Mouse (Mus musculus) midbrain, postnatal 0 days (tissue): ENCODE measurements around the gene Gnpat. TPM values are rescaled to one million over a fixed set of nuclear protein-coding genes. Genes with fewer than 3 reads are reported as not detected.
"Not testable (repeated sequence)": the region's sequence is repeated elsewhere in the genome, so short reads cannot be mapped to it uniquely, and the experiment has no call there.

ENCODE experiments used
- ATAC-seq: fragments of 200-750 bp; cut with Nextera tagmentation; 2 replicates; pipeline ENCODE4 v1.8.0; 2017; ENCODE audit warnings: moderate number of reproducible peaks, mild to moderate bottlenecking, moderate TSS enrichment, moderate library complexity; ENCODE audit not compliant: low FRiP score
- DNase-seq: peaks from one replicate; pipeline ENCODE4 v3.0.0-alpha.2; 2015; ENCODE audit warnings: low spot score
- H3K27ac ChIP-seq: fragments of 300-500 bp; sonication (generic); 2 replicates; pipeline ENCODE4 v1.5.1; 2014; ENCODE audit warnings: low read depth, mild to moderate bottlenecking, low read length, mixed read lengths
- H3K27me3 ChIP-seq: fragments of 300-500 bp; sonication (generic); 2 replicates; pipeline ENCODE4 v1.6.1; 2014; ENCODE audit warnings: low read length, control low read depth, mixed read lengths; ENCODE audit not compliant: insufficient read depth
- H3K36me3 ChIP-seq: fragments of 300-500 bp; sonication (generic); 2 replicates; pipeline ENCODE4 v1.6.1; 2014; ENCODE audit warnings: low read length, control low read depth, mixed read lengths; ENCODE audit not compliant: insufficient read depth
- H3K4me1 ChIP-seq: fragments of 300-500 bp; sonication (generic); 2 replicates; pipeline ENCODE4 v1.6.1; 2014; ENCODE audit warnings: mild to moderate bottlenecking, control low read depth, antibody characterized with exemption, low read length, mixed read lengths; ENCODE audit not compliant: insufficient read depth
- H3K4me2 ChIP-seq: fragments of 300-500 bp; sonication (generic); 2 replicates; pipeline ENCODE4 v1.6.1; 2014; ENCODE audit warnings: low read depth, mild to moderate bottlenecking, low read length, mixed read lengths; ENCODE audit not compliant: poor library complexity, severe bottlenecking
- H3K4me3 ChIP-seq: fragments of 300-500 bp; sonication (generic); 2 replicates; pipeline ENCODE4 v1.5.1; 2014; ENCODE audit warnings: low read depth, mild to moderate bottlenecking, low read length, moderate library complexity
- H3K9ac ChIP-seq: fragments of 300-500 bp; sonication (generic); replicated peaks from 2 replicates; pipeline ENCODE4 v1.6.1; 2014; ENCODE audit warnings: mild to moderate bottlenecking, low read length, moderate library complexity, mixed read lengths; ENCODE audit not compliant: poor library complexity, severe bottlenecking
- H3K9me3 ChIP-seq: fragments of 300-500 bp; sonication (generic); 2 replicates; pipeline ENCODE4 v1.6.1; 2016; ENCODE audit warnings: low read length, control low read depth
- CTCF ChIP-seq: IDR thresholded peaks from 2 replicates; pipeline ENCODE4 v1.5.1; 2016; ENCODE audit warnings: antibody characterized with exemption, mild to moderate bottlenecking
- WGBS: fragments of 180-500 bp; shearing (Covaris S2); extraction: QIAGEN DNeasy Blood & Tissue Kit; methylation state at CpG from one replicate; pipeline ENCODE4 v1.1.7; 2014; 5-methylcytosine and 5-hydroxymethylcytosine counted together
- polyA plus RNA-seq: library from polyadenylated mRNA; unstranded; fragments of >200 nt; fragmentation: Nextera tagmentation; extraction: Ambion mirVana; gene quantifications from 2 replicates; pipeline ENCODE4 v1.2.1, GENCODE M21; 2015
- total RNA-seq: library from RNA; depleted of rRNA; stranded (reverse); fragments of >200 nt; gene quantifications from 2 replicates; pipeline ENCODE4 v1.2.3, GENCODE M21; 2014

Gnpat gene
- total and polyA plus RNA-seq, 2 experiments from 2014 or later, result 45.1 to 48.2 TPM

DNA sequence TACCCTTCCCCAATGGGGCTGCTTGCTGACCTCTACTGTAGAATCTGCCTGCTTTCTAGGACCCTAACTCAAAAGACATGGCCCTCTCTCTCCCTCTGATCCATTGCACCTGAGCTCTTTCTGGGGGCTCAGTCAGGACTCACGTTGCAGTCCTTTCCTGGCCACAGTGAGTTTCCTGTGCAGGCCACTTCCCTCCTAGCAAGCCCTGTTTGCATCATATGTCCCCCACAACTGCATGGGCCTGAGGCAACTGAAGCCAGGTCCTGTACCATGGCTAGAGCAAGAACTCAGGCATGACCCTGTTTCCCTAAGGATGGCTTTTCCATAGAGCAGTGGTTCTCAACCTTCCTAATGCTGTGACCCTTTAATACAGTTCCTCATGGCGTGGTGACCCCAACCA is 24.9 kb upstream of the Gnpat start:
- Histone ChIP-seq H3K36me3 (peaks cover 20% of the 10 kb centered on the region), H3K27ac (no peak overlapping the region), H3K27me3 (no peaks in the 10 kb centered on the region), H3K4me2 (no peak overlapping the region), H3K9me3 (no peaks in the 10 kb centered on the region), H3K4me3 (no peak overlapping the region), H3K4me1 (no peaks in the 10 kb centered on the region), H3K9ac (no peak overlapping the region)
- 81% methylated on average over 2 of the region's 2 CpGs for WGBS
- ATAC-seq (no peak), DNase-seq (no peak)
- TF ChIP-seq CTCF, result no peak

DNA sequence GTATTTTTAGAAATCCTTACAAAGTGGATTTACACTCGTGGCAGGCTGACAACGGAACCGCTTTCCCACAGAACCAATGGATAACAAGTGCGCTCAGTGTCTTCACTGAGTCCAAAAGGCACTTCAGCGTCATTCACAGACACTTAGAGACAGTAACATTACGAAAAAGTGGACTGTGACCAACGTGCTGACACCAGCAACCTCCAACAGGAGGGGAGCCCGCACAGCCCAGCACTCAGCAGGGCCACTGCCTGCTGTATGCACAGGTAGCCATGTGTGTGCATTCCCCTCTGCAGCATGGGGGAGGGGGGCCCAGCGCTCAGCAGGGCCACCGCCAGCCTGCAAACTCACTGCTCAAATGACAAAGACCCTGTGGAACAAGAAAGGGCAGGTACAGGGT is 23.5 kb upstream of the Gnpat start:
- H3K4me1 ChIP-seq, result no peaks in the 10 kb centered on the region
- peaks cover 20% of the 10 kb centered on the region for H3K36me3 ChIP-seq
- ATAC-seq (no peak), DNase-seq (no peak)
- no peak overlapping the region for H3K27ac ChIP-seq
- no peak overlapping the region for H3K4me2 ChIP-seq
- 90% methylated on average over 10 of the region's 10 CpGs for WGBS
- TF ChIP-seq CTCF, result no peak
- no peak overlapping the region for H3K4me3 ChIP-seq
- H3K9ac ChIP-seq, result no peak overlapping the region
- no peaks in the 10 kb centered on the region for H3K9me3 ChIP-seq
- H3K27me3 ChIP-seq, result no peaks in the 10 kb centered on the region

DNA sequence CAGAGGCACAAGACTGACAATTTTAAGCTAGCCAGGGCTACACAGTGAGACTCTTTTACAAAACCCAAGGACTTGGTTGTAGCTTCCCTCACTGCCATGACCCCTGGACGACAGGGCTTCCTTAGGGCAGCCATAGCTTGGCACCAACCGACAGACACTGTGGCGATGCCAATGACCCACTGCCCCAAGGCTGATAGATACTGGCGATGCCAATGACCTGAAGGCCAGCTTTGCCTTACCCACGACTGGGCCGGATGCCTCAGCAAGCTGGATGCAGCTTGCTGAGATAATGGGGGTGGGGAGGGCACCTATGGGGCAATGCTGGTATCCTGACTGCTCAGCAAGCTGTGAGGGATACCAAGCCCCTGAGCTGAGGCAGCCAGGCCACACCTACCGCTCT is 21.9 kb upstream of the Gnpat start:
- Histone ChIP-seq H3K36me3 (peaks cover 20% of the 10 kb centered on the region), H3K4me2 (no peak overlapping the region), H3K27me3 (no peaks in the 10 kb centered on the region), H3K27ac (no peak overlapping the region), H3K4me3 (no peak overlapping the region), H3K4me1 (no peaks in the 10 kb centered on the region), H3K9me3 (no peaks in the 10 kb centered on the region), H3K9ac (no peak overlapping the region)
- ATAC-seq (no peak), DNase-seq (no peak)
- no peak for TF ChIP-seq CTCF
- WGBS, result 96% methylated on average over 7 of the region's 7 CpGs

DNA sequence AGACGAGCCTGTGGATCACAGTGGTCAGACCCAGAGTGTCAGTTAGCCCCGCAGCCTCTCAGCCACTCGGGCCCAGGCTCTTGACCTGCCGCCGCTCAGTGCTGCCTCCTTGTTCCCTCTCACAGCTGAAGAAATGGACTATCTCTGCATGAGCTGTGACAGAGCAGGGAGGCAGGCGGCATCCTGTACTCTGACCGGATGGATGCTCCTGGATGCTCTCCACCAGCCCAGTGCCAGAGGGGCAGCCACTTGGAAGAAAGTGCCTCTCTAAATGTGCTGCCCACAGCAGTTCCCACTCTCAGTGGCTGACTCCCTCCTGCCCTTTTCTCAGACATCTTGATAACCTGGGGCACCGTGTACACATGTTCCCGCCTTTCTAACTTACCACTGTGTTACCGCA is 21.1 kb upstream of the Gnpat start:
- ATAC-seq (no peak), DNase-seq (no peak)
- WGBS, result 91% methylated on average over 10 of the region's 10 CpGs

DNA sequence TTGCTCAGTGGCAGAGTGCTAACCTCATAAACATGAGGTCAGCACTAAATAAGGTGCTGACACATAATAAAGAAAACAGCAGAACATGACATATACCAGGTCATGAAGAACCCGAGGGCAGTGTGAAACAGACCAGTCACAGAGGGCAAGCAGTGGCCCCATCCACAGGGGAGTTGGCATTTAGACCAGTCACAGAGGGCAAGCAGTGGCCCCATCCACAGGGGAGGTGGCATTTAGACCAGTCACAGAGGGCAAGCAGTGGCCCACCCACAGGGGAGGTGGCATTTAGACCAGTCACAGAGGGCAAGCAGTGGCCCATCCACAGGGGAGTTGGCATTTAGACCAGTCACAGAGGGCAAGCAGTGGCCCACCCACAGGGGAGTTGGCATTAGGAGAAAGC is 19.9 kb upstream of the Gnpat start:
- H3K36me3 ChIP-seq, result peaks cover 19% of the 10 kb centered on the region
- not testable (repeated sequence) for DNase-seq, H3K27me3 ChIP-seq, H3K4me2 ChIP-seq, H3K4me1 ChIP-seq, ATAC-seq, H3K27ac ChIP-seq, H3K9ac ChIP-seq, H3K4me3 ChIP-seq, H3K9me3 ChIP-seq
- WGBS, result 91% methylated on average over 1 of the region's 1 CpGs

More for the DNA sequence above, 21.1 kb upstream of the Gnpat start:
- no peak overlapping the region for H3K27ac ChIP-seq
- TF ChIP-seq CTCF, result no peak; the same call in 1 of the 2 replicates
- no peaks in the 10 kb centered on the region for H3K27me3 ChIP-seq
- H3K36me3 ChIP-seq, result peaks cover 20% of the 10 kb centered on the region
- no peak overlapping the region for H3K4me2 ChIP-seq
- H3K9ac ChIP-seq, result no peak overlapping the region
- no peak overlapping the region for H3K4me3 ChIP-seq
- no peaks in the 10 kb centered on the region for H3K4me1 ChIP-seq
- no peaks in the 10 kb centered on the region for H3K9me3 ChIP-seq

DNA sequence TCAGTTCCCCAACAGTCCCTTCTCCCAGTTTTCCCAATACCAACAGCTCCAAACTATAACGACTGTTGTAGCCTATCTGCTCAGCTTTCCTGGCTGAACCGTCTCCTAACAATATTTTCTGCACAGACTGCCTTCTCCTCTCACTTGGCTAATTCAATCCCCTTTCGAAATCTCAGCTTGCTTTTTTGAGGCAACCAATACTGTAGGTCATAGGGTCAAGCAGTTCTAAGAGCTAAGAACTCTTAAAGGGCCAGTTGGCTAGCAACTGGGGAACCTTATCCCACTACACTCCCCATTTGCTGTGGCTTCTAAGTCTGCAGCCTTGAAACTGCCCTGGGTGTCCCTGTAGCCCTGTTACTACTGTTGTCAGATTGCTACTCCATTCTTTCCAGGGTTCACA is 17.7 kb upstream of the Gnpat start:
- 80% methylated on average over 3 of the region's 3 CpGs for WGBS
- DNase-seq, result no peak

More for the DNA sequence above, 17.7 kb upstream of the Gnpat start:
- Histone ChIP-seq H3K4me3 (no peak overlapping the region), H3K9ac (no peak overlapping the region), H3K36me3 (peaks cover 6% of the 10 kb centered on the region), H3K4me1 (no peaks in the 10 kb centered on the region), H3K27me3 (no peaks in the 10 kb centered on the region), H3K27ac (no peak overlapping the region), H3K4me2 (no peak overlapping the region), H3K9me3 (no peaks in the 10 kb centered on the region)
- no peak for ATAC-seq
- no peak for TF ChIP-seq CTCF
